Mouse (Mus musculus) small intestine, adult 2 months (tissue): Measurements from ENCODE around the gene Palm2. TPM values are rescaled to one million over a fixed set of nuclear protein-coding genes. Genes with fewer than 3 reads are reported as not detected.

Experiments
- H3K27ac ChIP-seq: fragments of 200-500 bp; 2 replicates; pipeline ENCODE4 v1.5.1; 2012; ENCODE audit warnings: low read depth, low read length, control low read depth, inconsistent platforms; ENCODE audit not compliant: insufficient read depth
- H3K27me3 ChIP-seq: fragments of 200-500 bp; 2 replicates; pipeline ENCODE4 v1.6.1; 2012; ENCODE audit warnings: mild to moderate bottlenecking, moderate library complexity, low read length, inconsistent platforms; ENCODE audit not compliant: control insufficient read depth, insufficient read depth
- H3K36me3 ChIP-seq: fragments of 200-500 bp; 2 replicates; pipeline ENCODE4 v1.6.1; 2012; ENCODE audit warnings: mild to moderate bottlenecking, low read length, control low read depth, inconsistent platforms; ENCODE audit not compliant: control insufficient read depth, insufficient read depth
- H3K4me1 ChIP-seq: fragments of 200-500 bp; 2 replicates; pipeline ENCODE4 v1.6.1; 2012; ENCODE audit warnings: low read length, inconsistent platforms, mixed read lengths; ENCODE audit not compliant: control insufficient read depth, insufficient read depth, insufficient read length
- H3K4me3 ChIP-seq: fragments of 200-500 bp; 2 replicates; pipeline ENCODE4 v1.5.1; 2012; ENCODE audit warnings: low read depth, mild to moderate bottlenecking, control low read depth, inconsistent platforms, low read length, moderate library complexity
- CTCF ChIP-seq: fragments of 200-500 bp; IDR thresholded peaks from 2 replicates; pipeline ENCODE4 v1.5.1; 2012; ENCODE audit warnings: low read depth, mild to moderate bottlenecking, control low read depth, inconsistent platforms, low read length, moderate library complexity, mixed read lengths; ENCODE audit not compliant: insufficient replicate concordance, insufficient read length; ENCODE audit errors: extremely low read depth
- POLR2A ChIP-seq: fragments of 200-500 bp; IDR thresholded peaks from 2 replicates; pipeline ENCODE4 v1.6.1; 2012; ENCODE audit warnings: low read depth, mild to moderate bottlenecking, control low read depth, inconsistent platforms, low read length, moderate library complexity
- WGBS: fragments of 180-500 bp; shearing (Covaris S2); methylation state at CpG from one replicate; pipeline ENCODE4 v1.1.7; 2018; 5-methylcytosine and 5-hydroxymethylcytosine counted together
- polyA plus RNA-seq: library from polyadenylated mRNA; depleted of rRNA; stranded (reverse); fragments of >200 nt; gene quantifications from 2 replicates; pipeline ENCODE4 v1.2.3, GENCODE M21; 2012

Gene Palm2
- polyA plus RNA-seq, 1 experiment = 0.04 TPM

GRCm38 (mm10) chr4:57576095-57576494 is 142.0 kb downstream of the Palm2 start:
- no peaks in the 10 kb centered on the region for H3K27me3 ChIP-seq
- TF ChIP-seq POLR2A = no peak
- no peak for TF ChIP-seq CTCF
- H3K4me1 ChIP-seq = no peaks in the 10 kb centered on the region
- H3K4me3 ChIP-seq = no peak overlapping the region
- 73% methylated on average over 11 of the region's 11 CpGs for WGBS
- no peak overlapping the region for H3K27ac ChIP-seq
- no peaks in the 10 kb centered on the region for H3K36me3 ChIP-seq

GRCm38 (mm10) chr4:57579683-57580082 is 145.6 kb downstream of the Palm2 start:
- H3K27me3 ChIP-seq = no peaks in the 10 kb centered on the region
- H3K36me3 ChIP-seq = no peaks in the 10 kb centered on the region
- no peak overlapping the region for H3K4me3 ChIP-seq
- no peaks in the 10 kb centered on the region for H3K4me1 ChIP-seq
- TF ChIP-seq POLR2A (no peak), CTCF (no peak)
- H3K27ac ChIP-seq = no peak overlapping the region
- WGBS = 87% methylated on average over 10 of the region's 10 CpGs

DNA sequence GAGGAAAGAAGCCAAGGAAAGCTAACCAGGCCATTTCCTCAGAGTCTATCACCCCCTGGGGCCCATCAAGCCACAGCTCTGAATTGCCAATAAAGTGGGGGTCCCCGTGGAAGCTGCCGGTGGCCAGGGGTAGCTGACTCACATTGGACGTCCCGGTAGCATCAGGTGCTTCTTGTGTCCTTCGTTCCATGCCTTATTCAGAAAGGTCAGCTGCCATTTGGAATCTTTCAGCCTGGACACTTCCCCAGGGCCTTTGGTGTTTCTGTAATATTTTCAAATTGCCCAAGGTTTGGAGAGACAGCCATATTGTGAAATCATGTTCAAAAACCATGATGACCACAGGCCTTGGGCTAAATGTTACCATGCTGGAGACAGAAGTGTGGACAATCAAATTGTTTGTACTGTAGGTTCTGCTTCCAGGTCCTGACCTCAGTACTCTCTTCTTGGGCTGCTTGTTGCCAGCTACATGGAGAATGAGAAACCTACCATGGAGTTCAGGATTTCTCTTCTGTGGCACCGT is 151.3 kb downstream of the Palm2 start:
- no peak overlapping the region for H3K27ac ChIP-seq
- no peaks in the 10 kb centered on the region for H3K4me1 ChIP-seq
- no peaks in the 10 kb centered on the region for H3K36me3 ChIP-seq
- no peak for TF ChIP-seq CTCF
- TF ChIP-seq POLR2A = no peak
- no peaks in the 10 kb centered on the region for H3K27me3 ChIP-seq
- 79% methylated on average over 6 of the region's 6 CpGs for WGBS
- no peak overlapping the region for H3K4me3 ChIP-seq

GRCm38 (mm10) chr4:57586933-57587658 is 153.0 kb downstream of the Palm2 start:
- Histone ChIP-seq H3K27me3 (no peaks in the 10 kb centered on the region), H3K27ac (no peak overlapping the region), H3K4me3 (no peak overlapping the region), H3K36me3 (no peaks in the 10 kb centered on the region), H3K4me1 (no peaks in the 10 kb centered on the region)
- WGBS = 71% methylated on average over 7 of the region's 7 CpGs
- TF ChIP-seq POLR2A (no peak), CTCF (no peak)

- WGBS = 91% methylated on average over 1 of the region's 1 CpGs
- H3K27ac ChIP-seq = no peak overlapping the region
- no peaks in the 10 kb centered on the region for H3K36me3 ChIP-seq
- no peaks in the 10 kb centered on the region for H3K4me1 ChIP-seq
- H3K27me3 ChIP-seq = no peaks in the 10 kb centered on the region
- no peak overlapping the region for H3K4me3 ChIP-seq
- TF ChIP-seq CTCF = no peak
- no peak for TF ChIP-seq POLR2A
These were observed 154.3 kb downstream of the Palm2 start for GRCm38 (mm10) chr4:57588356-57588755.

DNA sequence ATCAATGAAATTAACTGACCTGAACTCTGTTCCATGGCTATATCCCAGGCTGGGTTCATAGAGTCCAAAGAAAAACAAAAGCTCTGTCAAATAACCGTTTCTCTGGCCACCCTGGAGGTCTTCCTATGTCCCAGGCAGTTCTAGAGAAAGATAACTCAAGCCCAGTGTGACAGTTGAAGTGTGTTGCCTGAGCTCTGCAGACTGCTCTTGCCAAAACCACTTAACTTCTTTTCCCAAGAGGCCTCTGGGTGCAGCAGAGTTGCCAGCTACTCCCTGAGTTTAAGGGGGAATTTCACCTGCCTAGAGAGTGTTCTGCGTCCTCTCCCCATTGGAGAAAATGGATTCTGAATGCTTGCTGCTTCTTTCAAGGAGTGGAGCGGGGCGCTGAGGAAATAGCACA is 158.7 kb downstream of the Palm2 start:
- Histone ChIP-seq H3K4me3 (no peak overlapping the region), H3K27ac (no peak overlapping the region), H3K4me1 (no peaks in the 10 kb centered on the region), H3K36me3 (no peaks in the 10 kb centered on the region), H3K27me3 (no peaks in the 10 kb centered on the region)
- TF ChIP-seq CTCF (no peak), POLR2A (no peak)
- WGBS = 72% methylated on average over 4 of the region's 4 CpGs

DNA sequence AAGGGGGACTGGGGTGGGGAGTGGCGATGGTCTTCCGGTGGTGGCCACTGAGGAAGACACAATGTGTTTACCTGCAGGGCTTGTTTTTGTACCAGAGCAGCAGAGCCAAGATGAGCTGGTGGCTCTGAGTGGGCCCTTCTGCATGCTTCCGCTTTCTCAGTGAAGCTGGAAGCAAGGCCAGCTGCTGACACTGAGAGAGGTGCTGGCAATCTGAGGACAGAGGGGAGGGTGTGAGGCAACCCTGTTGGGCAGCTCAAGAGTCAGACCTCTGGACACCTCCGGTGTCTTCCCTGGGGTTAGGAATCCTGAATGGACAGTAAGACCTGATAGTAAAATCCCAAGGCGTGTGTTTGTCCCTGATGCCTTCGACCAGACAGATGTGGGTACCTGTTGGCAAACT is 165.9 kb downstream of the Palm2 start:
- H3K4me1 ChIP-seq = no peaks in the 10 kb centered on the region
- WGBS = 88% methylated on average over 6 of the region's 6 CpGs
- H3K27ac ChIP-seq = no peak overlapping the region
- no peak for TF ChIP-seq CTCF
- TF ChIP-seq POLR2A = no peak
- H3K27me3 ChIP-seq = no peaks in the 10 kb centered on the region
- H3K4me3 ChIP-seq = no peak overlapping the region
- H3K36me3 ChIP-seq = no peaks in the 10 kb centered on the region
